Mouse (Mus musculus) cerebellum, postnatal 4 days (tissue): ENCODE data around the gene Tmed9.
"Not testable (repeated sequence)": the region's sequence is repeated elsewhere in the genome, so short reads cannot be mapped to it uniquely, and the experiment has no call there.

Experiments
- DNase-seq, 2 experiments: peaks; one replicate each; pipeline ENCODE4 v3.0.0; 2022; ENCODE audit warnings: low spot score in 2 of 2, mixed read lengths in 1 of 2

The Tmed9 gene

GRCm38 (mm10) chr13:55567949-55568348 lies 5.6 kb upstream of the Tmed9 start:
- no peak for DNase-seq

DNA sequence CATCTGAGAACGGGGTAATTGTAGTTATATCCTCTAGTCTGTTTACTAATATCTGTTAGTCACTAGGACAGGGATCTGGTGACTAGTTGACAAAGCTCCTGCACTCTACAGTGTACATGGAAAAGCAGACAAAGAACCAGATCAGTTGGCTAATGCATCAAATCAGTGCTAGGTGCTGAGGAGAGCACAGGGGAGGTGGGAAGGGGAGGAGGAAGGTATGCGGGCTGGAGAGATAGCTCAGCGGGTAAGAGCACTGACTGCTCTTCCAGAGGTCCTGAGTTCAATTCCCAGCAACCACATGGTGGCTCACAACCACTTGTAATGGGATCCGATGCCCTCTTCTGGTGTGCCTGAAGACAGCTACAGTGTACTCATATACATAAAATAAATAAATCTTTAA lies 5.0 kb upstream of the Tmed9 start:
- DNase-seq: not testable (repeated sequence)

DNA sequence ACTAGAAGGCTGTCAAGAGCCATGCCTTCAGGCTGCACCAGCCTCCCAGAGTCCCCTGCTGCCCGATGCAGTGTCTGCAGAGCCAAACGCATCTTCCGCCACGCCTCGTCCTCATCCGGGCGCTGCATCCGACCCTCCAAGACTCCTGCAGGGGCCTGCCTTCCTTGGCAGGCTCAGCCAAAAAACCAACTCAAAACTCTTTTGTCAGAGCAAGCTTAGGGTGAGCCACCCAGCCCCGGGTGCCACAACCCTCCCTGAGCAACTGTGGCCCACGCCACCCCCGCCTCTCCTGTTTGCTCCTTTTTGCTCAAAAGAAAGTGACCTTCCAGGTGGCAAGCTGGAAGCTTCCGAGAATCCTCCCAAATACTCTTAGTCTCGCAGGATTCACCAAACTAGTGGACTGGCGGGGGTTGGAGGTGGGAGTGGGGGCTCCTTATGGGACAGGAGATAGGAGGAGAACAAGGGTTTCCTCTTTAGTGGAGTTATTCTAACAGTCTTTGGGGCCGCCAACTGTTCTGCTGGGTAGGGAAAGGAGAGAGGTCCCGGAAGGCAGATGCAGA lies 3.7 kb upstream of the Tmed9 start:
- peak in 1 of 2 experiments; percentile 34 for DNase-seq

GRCm38 (mm10) chr13:55570286-55570973 lies 3.1 kb upstream of the Tmed9 start:
- DNase-seq: peak in 1 of 2 experiments; percentile 46

DNA sequence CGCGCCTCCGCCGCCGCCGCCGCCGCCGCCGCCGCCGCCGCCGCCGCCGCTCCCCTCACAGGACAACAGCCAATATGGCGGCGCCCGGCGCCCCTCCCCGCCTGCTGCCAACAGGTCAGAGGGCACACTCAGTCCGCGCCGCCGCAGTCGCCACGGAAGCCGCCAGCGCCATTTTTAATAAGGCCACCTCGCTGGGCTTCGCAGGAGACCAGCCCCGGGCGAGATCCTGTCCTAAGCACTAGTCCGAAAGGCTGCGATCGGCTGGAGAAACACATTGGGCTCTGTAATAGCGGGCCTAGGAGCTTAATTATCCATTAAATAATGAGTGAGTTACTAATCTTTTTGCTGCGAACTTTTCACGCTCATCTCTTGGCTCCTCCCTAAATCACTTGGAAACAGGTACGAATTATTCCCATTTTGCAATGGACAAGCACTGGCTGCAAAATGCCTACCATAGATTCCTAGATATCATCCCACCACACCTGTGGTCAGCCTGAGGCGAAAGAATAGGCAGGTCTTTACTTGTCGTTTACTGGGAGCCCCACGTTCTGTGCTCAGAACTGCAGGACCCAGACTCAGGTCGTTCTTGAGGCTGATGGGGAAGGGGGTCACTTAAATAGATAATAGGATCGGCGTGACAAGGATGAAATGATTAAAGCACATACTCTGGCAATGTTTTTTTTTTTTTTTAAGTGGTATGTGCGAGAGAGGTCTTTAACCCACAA lies 2.3 kb upstream of the Tmed9 start, which contains the start of gene Fam193b:
Fam193b (minus strand) TSS at position 94 of the 725 bp plus-strand sequence.
- DNase-seq: peak; percentile 94

DNA sequence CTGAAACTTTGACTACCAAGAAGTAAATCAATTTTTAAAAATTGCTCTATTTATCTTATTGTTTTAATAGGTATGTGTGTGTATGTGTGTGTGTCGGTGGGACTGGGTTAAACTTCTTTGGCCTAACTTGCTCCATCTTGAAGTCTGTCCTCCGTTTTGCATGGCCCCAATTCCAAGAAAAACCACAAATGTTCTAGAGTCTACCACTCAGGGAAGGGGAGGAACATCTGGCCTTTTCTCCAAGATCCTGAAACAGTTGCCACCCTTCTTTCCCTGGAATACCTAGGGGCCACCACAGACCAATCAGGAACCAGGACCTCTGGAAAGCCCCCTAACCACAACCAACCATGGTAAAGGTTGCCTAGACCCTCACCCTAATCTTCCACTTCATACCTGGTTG lies 1.6 kb upstream of the Tmed9 start:
- no peak for DNase-seq

DNA sequence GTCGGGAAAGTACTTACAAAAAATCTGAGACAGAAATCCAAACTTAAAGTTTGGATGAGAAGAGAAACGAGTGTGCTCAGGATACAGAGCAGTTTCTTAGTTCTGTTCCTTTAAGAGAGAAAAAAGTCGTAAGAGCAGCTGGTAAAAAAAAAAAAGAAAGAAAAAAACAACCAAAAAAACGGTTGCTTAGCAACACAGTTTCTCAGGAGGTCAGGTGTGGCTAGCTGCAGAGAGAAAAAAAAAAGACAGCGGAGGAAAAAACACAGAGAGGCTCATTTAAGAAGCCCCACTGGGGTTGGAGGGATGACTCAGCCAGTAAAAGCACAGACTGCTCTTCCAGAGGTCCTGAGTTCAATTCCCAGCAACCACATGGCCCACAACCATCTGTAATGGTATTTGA lies 789 bp downstream of the Tmed9 start:
- no peak for DNase-seq

GRCm38 (mm10) chr13:55575932-55576331 lies 2.4 kb downstream of the Tmed9 start:
- DNase-seq: no peak

- DNase-seq: not testable (repeated sequence)
Observed at GRCm38 (mm10) chr13:55576872-55577271, 3.3 kb downstream of the Tmed9 start.

DNA sequence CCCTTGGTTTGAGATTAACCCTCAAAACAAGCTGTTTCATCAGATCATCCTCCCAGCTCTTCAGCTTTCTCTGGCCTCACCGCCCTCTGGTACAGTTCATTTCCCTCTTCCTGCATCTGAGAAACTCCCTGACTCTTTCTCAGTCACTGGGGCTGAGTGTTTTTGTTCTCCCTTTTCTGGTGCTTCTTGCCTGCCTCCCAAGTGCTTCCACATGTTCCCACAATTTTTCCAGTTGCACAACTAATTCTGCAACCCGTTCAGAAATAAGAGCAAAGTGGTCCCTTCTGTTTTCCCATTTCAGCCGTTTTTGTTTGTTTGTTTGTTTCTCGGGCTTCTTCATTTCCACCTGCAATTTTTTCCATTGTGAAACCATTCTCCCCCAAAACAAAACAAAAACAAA lies 4.6 kb downstream of the Tmed9 start:
- no peak for DNase-seq

DNA sequence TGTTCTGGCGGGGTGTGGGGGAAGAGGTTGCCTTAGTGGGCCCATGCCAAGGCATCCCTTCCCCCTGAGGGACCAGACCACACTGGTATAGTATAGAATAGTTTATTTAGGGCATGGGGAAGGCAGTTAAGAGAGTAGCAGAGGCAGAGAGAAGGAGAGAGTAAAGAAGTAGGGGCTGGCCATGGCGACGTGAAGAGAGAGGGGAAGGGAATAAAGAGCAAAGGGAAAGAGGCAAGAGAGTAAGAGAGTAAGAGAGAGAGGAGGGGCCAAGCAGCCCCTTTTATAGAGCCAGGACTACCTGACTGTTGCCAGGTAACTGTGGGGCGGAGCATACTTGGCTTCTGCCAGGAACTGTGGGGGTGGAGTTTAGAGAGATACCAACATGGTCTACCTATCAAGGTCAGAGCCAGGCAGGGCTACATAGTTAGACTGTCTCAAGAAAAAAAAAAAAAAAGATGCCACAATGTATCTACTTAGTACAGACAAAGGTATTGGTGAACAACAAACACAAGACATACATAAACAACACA lies 18.5 kb downstream of the Tmed9 start:
- DNase-seq: no peak

DNA sequence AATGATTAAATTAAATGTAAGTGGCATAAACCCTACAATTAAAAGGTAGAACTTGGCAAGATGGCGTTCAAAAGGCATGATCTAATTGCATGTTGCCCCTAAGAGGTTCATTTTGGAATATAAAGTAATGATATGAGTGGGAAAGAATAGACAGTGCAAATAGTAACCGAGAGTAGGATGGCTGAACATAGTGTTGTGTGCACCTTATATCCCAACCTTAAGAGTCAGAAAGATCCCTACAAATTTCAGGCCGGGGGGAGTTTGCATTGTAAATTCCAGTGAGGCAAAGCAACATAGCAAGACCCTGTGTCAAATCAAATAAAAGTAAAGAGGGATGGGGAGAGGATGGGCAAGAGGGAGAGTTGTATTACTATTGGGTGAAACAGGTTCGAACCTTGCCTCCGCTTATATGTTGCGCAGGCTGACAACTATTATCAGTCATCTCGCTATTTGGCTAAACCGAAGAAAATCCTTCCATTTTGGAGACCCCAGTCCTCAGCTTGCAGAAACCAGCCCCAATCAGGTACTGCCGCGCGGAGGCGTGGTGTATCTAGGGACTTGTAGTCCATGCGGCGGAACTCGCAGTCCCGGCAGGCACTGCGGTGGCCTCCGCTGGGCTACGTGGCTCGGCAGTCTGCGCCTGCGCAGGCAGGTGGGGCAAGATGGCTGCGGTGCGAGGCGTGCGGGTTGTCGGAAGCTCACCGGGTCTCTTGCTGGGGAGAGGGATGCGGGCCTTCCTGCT lies 19.2 kb downstream of the Tmed9 start:
- DNase-seq: peak; percentile 93 to 96

- no peak for DNase-seq
Observed at GRCm38 (mm10) chr13:55593254-55593747, 19.8 kb downstream of the Tmed9 start.

DNA sequence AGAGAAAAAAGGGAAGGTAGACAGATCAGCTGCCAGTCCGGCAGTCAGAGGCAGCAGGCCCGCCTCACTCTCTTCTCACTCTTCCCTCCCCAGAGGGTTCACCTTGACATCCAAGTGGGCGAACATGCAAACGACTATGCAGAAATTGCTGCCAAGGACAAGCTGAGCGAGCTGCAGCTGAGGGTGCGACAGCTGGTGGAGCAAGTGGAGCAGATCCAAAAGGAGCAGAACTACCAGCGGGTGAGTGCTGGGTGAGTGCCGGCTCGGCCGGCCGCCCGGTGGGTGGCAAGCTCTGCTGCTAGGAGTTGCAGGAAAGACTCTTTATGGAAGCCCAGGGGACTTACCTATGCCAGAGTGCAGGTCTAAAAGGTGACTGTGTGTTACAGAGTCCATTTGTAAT lies 21.8 kb downstream of the Tmed9 start:
- DNase-seq: peak in 1 of 2 experiments; percentile 65

DNA sequence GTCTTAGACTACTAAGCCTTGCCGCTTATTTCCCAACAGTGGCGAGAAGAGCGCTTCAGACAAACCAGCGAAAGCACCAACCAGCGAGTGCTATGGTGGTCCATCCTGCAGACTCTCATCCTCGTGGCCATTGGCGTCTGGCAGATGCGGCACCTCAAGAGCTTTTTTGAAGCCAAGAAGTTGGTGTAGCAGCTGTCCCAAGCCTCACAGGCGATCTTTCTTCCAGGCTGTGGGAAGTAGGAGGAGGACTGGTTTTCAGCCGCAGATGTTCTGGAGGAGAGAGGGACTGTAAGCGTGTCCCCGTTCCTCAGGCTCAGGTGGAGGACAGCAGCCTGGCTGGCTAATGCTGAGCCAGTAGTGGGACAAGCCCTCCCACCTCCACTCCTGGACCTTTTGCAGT lies 23.3 kb downstream of the Tmed9 start:
- no peak for DNase-seq

DNA sequence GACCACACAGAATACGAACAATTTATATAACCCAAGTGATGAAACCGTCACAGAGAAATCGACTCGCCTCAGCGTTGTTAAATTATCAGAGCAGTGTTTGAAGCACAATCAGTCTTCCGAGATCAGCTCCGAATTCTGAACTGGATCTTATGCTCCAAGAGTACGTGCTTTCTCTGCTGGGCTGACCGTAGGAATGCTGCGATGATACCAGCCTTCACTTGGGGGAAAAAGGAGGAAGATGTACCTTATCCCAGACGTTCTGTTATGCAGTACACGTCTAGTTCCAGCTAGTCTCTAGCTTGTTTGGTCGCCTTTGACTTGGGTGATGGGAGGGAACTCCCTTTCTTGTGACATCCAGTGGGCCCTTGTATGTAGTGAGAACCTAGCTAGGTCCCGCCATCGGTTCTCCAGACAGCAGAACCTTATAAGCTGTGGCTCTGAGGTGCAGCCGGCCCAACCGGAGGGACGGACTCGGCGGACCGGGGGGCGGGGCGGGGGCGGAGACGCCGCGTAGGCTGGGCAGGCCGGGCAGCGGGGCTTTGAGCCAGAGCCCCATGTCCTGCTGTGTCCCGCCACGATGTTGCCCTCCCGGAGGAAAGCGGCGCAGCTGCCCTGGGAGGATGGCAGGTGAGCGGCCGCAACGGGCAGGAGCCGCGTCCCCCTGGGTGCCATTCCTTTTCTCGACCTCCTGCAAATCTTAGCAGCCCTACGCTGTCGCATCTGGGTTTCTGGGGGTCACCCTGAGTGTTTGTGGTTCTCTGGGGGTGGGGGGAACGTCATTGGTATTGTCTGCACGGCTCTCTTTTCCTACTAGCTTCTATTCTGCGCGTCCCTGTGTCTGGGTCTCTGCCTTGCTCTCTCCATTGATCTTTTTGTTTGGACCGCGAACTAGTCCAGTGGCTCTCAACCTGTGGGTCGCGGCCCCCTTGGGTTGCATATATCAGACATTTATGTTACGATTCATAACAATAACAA lies 26.3 kb downstream of the Tmed9 start, which contains the start of gene B4galt7:
B4galt7 (plus strand) TSS at position 331 of the 975 bp plus-strand sequence.
- peak; percentile 69 to 87 for DNase-seq

DNA sequence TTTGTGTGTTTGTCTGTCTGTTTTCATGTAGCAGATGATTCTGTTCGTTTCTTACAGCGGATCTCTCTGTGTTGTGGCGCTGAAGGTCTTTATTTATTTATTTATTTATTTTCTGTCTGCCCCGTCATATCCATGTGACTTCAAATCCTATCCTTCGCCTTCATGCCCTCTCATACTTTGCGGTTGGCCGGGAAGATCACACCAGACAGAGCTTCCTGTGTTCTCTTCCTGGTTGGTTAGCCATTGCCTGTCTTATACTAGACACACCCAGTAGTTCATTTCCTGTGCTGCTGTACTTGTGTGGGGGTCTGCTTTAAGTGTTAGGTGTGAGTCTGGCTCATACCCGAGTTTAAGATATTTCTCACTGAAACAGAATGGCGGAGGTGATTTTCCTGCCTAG lies 27.1 kb downstream of the Tmed9 start:
- no peak for DNase-seq

GRCm38 (mm10) chr13:55601611-55602010 lies 28.1 kb downstream of the Tmed9 start:
- peak; percentile 84 to 92 for DNase-seq

GRCm38 (mm10) chr13:55604606-55605005 lies 31.1 kb downstream of the Tmed9 start:
- no peak for DNase-seq

DNA sequence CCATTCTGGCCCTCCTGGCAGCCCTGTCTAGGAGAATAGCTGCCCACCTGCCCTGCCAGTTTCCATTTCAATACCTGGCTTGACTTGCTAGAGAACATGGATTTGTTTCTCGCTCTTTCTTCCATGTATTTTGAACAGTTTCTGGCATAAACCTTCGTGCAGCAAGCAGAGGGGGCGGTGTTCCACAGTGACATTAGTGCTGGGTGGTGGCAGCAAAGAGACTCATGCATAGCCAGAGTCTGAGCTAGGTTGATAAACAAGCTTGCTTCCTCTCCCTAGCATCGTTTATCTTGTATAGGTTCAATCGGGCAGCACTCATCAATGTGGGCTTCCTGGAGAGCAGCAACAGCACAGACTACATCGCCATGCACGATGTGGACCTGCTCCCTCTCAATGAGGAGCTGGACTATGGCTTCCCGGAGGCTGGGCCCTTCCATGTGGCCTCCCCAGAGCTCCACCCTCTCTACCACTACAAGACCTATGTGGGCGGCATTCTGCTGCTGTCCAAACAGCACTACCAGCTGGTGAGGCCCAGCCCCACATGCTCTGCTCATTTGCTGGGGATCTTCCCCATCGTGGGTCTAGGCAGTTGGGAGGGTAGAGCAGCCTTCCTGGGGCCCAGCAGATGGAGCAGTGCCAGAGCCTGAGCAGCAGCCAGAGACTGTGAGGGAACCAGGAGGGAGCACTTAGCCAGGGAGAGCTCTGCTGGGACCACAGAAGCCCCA lies 33.5 kb downstream of the Tmed9 start:
- no peak for DNase-seq
